Mouse (Mus musculus): ENCODE measurements around the gene Rabgap1l.

The Rabgap1l gene

DNA sequence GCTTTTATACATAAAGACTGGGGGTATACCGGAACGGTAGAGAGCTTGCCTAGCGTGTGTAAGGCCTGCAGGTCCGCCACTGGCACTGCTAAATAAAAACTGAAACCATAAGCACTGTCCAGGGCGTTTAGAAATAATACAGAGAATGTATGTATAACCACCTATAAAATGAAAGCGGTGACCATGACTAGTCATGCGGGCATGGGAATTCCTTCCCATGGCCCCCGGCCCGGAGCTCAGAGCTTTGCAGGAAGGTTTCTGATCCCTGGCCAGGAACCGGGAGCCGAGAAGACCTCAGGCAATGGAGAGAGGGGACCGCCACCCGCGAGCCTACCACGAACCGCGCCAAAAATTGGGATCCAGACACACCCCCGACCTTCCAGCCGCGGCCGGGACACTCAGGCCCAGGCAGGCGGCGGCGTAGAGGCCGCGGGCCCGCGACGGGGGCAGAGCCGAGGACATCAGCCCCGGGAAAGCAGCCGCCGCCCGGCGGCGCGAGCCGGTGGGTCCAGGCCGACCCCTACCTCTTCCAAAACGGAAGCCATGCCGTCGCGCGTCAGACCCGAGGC lies 580.8 kb downstream of the Rabgap1l start:
- DNase-seq (ENCODE audit: extremely low read depth, low read depth, low spot score): no peak

DNA sequence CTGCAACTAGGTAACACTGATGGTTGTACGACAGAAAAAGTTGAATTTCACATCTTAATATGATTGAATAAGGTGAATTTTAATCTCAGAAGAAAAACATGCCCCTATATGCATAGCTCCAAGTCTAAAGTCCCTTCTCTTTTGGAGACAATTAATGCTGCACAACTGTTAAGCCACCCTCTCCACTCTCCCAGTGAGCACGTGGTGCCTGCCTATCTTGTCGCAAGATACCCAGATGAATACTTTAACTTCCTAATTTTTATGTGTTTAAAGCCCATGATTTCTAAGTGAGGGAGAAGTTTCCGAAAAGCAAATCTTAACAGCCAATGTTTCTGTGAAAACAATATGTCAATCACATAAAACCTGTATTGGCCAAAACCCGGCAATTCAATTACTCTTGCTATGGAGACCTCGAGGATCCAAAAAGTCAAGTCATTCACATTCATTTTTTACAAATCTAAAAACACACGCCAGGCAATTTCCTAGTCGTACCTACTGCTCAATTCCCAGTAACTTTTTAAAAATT lies 581.4 kb downstream of the Rabgap1l start:
- no peak for DNase-seq (ENCODE audit: extremely low read depth, low read depth, low spot score)

- DNase-seq (ENCODE audit: extremely low read depth, low read depth, low spot score): no peak
These were observed 582.4 kb downstream of the Rabgap1l start for GRCm38 (mm10) chr1:160210566-160210965.

DNA sequence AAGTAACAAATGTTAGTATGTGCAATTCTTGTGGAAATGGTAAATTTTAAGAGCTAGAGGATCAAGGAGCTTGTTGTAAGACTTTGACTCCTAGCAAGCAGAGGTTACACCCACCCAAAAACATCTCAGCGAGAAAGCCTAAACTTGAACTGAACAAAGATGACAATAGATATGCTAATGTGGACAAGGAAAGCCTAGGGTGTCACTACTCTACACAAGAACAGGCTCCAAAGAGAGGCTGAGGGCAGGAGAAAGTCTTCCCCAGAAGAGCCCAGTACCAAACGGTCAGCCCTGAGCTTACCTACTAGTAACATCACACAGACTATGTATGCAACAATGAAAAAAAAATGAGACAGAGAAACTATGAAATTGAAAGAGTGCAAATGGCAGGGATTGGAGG lies 583.2 kb downstream of the Rabgap1l start:
- no peak for DNase-seq (ENCODE audit: extremely low read depth, low read depth, low spot score)

GRCm38 (mm10) chr1:160205486-160205885 lies 587.5 kb downstream of the Rabgap1l start:
- no peak for DNase-seq (ENCODE audit: extremely low read depth, low read depth, low spot score)

DNA sequence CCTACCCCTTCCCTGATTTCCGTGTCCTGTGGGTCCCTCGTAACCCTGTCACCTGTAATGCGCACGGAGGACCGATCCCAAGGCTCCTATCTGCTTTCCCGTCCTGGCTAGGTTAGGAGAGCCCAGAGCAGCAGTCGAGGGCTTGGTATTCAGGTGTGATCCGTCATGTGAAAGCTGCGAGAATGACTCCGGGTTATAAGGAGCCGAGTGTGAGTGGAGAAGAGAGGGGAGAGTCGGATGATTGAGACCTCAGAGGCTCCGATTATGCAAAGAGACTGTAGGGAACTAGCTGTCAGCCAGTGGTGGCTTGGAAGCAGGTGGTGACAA lies 597.7 kb downstream of the Rabgap1l start:
- DNase-seq (ENCODE audit: extremely low read depth, low read depth, low spot score): no peak

DNA sequence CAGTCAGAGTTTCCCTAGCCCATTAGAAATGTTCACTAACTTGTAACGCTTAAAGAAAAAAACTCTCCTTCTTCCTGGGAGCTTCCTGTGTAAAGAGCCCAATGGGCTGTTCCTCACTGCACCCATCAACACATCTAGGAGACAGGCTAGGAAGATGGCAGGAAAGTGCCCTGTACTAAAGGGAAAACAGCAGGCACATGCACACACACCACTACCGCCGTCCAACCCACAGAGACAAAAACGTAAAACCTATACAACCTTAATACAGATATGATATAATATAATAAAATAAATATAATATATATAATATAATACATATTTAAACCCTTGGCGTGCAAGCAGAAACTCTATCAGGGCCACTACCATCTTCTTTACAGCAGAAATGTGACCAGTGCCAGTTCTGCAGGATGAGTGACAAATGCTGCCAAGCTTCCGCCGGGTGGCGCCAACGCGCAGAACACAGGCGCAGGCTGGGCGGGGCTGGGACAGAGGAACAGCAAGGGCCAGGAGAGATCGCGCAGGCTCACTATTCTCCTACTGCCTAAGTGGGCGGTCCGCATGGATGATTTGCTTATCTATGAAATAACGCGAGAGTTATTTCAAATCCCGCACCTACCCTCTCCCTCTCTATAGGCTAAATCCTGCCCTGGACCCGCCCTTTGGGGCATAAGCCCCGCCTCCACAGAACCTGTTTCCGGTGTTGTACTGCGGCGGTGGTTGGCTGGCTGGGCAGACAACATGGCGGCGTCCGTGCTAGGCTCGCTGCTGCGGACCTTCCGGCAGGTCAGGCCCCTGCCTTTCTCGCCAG lies 598.3 kb downstream of the Rabgap1l start, which contains the start of gene Mrps14:
Mrps14 (plus strand) TSS at position 687 of the 808 bp plus-strand sequence.
- DNase-seq (ENCODE audit: extremely low read depth, low read depth, low spot score): peak; percentile 94

- DNase-seq (ENCODE audit: extremely low read depth, low read depth, low spot score): no peak
These were observed 608.5 kb downstream of the Rabgap1l start for GRCm38 (mm10) chr1:160184506-160184905.

DNA sequence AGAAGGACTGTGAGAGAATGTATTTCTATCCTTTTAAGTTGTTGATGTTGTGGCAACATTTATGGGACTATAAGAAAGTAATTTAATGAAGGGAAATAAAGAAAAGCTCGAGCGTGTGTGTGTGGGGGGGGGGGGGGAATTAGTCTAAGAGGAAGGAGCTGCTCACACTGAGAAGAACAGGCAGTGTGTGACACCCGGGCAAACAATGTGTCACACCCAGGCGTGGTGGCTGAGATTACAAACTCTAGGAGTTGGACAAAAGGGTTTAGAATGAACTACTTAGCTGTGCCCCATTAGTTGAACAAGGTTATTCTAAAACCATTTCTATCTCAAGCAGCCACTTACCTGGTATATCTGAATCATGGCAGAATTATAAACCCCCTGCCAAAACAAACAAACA lies 611.8 kb downstream of the Rabgap1l start:
- DNase-seq (ENCODE audit: extremely low read depth, low read depth, low spot score): no peak

GRCm38 (mm10) chr1:160176903-160177302 lies 616.1 kb downstream of the Rabgap1l start:
- DNase-seq (ENCODE audit: extremely low read depth, low read depth, low spot score): no peak
